In genomic region chr3:27153701-27154209, GRCm38 (mm10) we compare ENCODE assay signal across 7 mouse cellular contexts. TPM values are rescaled to one million over a fixed set of nuclear protein-coding genes. Genes with fewer than 3 reads are reported as not detected.
DNase-seq lines count a peak whose midpoint lies in the region; ATAC-seq lines count a peak whose summit lies in the region.

Gene Ect2 (minus strand): TSS chr3:27153878.

- peak within 1 kb of the TSS; percentile 70 for H3K4me3 ChIP-seq in embryonic facial prominence, embryonic 11.5 days (ENCODE audit: low read depth, low read length)
- H3K4me3 ChIP-seq in limb, embryonic 10.5 days: peak within 1 kb of the TSS; percentile 92
- peak within 1 kb of the TSS; percentile 85 for H3K4me3 ChIP-seq in midbrain, embryonic 13.5 days (replicated peaks)

- H3K4me1 ChIP-seq in embryonic facial prominence, embryonic 11.5 days (ENCODE audit: control insufficient read depth, insufficient read depth, low read length): no peaks in the 10 kb centered on the region
- peaks cover 18% of the 10 kb centered on the region for H3K4me1 ChIP-seq in limb, embryonic 10.5 days
- peaks cover 28% of the 10 kb centered on the region for H3K4me1 ChIP-seq in midbrain, embryonic 13.5 days (replicated peaks)

- peak; percentile 98 for ATAC-seq in embryonic facial prominence, embryonic 11.5 days (replicated peaks; ENCODE audit: insufficient number of reproducible peaks, low FRiP score, low TSS enrichment, low read depth)
- ATAC-seq in granulocyte monocyte progenitor cell, adult 5-6 weeks (replicated peaks; ENCODE audit: poor library complexity, severe bottlenecking): peak; percentile 92
- peak; percentile 99 for ATAC-seq in midbrain, embryonic 13.5 days

- H3K27me3 ChIP-seq in embryonic facial prominence, embryonic 11.5 days (ENCODE audit: control insufficient read depth, insufficient read depth, low read length): no peaks in the 10 kb centered on the region
- H3K27me3 ChIP-seq in limb, embryonic 10.5 days (ENCODE audit: low read depth, poor library complexity, severe bottlenecking): no peaks in the 10 kb centered on the region
- no peaks in the 10 kb centered on the region for H3K27me3 ChIP-seq in midbrain, embryonic 13.5 days

- no peaks in the 10 kb centered on the region for H3K9me3 ChIP-seq in embryonic facial prominence, embryonic 11.5 days (replicated peaks; ENCODE audit: control insufficient read depth, low read length)
- no peaks in the 10 kb centered on the region for H3K9me3 ChIP-seq in limb, embryonic 10.5 days (replicated peaks)
- no peaks in the 10 kb centered on the region for H3K9me3 ChIP-seq in midbrain, embryonic 13.5 days

- H3K27ac ChIP-seq in embryonic facial prominence, embryonic 11.5 days (replicated peaks; ENCODE audit: low read depth, low read length): peak within 1 kb of the TSS; percentile 81
- peak within 1 kb of the TSS; percentile 96 for H3K27ac ChIP-seq in limb, embryonic 10.5 days
- no peak within 1 kb of the TSS for H3K27ac ChIP-seq in midbrain, embryonic 13.5 days

- DNase-seq in adrenal gland, postnatal 14 days: peak; percentile 99
- peak; percentile 99 for DNase-seq in embryonic facial prominence, embryonic 11.5 days (ENCODE audit: low spot score)
- DNase-seq in kidney, adult 11 months: peak; percentile 99
- peak; percentile 100 for DNase-seq in limb, embryonic 10.5 days (ENCODE audit: low spot score)
- DNase-seq in spleen, adult 12 weeks (ENCODE audit: low spot score): peak; percentile 97

- H3K36me3 ChIP-seq in embryonic facial prominence, embryonic 11.5 days (replicated peaks; ENCODE audit: control insufficient read depth, insufficient read depth, low read depth, low read length): no peaks in the 10 kb centered on the region
- peaks cover 30% of the 10 kb centered on the region for H3K36me3 ChIP-seq in limb, embryonic 10.5 days
- no peaks in the 10 kb centered on the region for H3K36me3 ChIP-seq in midbrain, embryonic 13.5 days

- H3K9ac ChIP-seq in embryonic facial prominence, embryonic 11.5 days (replicated peaks; ENCODE audit: low read length): peak within 1 kb of the TSS; percentile 86
- peak within 1 kb of the TSS; percentile 67 for H3K9ac ChIP-seq in midbrain, embryonic 13.5 days (replicated peaks)

- peak within 1 kb of the TSS; percentile 28 for H3K4me2 ChIP-seq in embryonic facial prominence, embryonic 11.5 days (ENCODE audit: low read depth, low read length)
- H3K4me2 ChIP-seq in midbrain, embryonic 13.5 days (replicated peaks): peak within 1 kb of the TSS; percentile 78

- WGBS in embryonic facial prominence, embryonic 11.5 days: under 1% methylated on average over 37 of the region's 37 CpGs
- under 1% methylated on average over 37 of the region's 37 CpGs for WGBS in limb, embryonic 10.5 days
- WGBS in midbrain, embryonic 13.5 days: under 1% methylated on average over 37 of the region's 37 CpGs

RNA-seq across cellular contexts. Expression of gene Ect2, which starts in this region (rescaled TPM):
- total RNA-seq in adrenal gland, postnatal 14 days (2021): 12.6 and 13.6 TPM in 2 replicates
- polyA plus RNA-seq in embryonic facial prominence, embryonic 11.5 days (2014; fragmentation: Nextera tagmentation; extraction: Ambion mirVana): 83.5 and 93.7 TPM in 2 replicates
- total RNA-seq in granulocyte monocyte progenitor cell, adult 5-6 weeks (2014; fragmentation: Nextera tagmentation): 27.7 and 82.9 TPM in 2 replicates
- total RNA-seq in granulocyte monocyte progenitor cell, adult 5-6 weeks (2017): 61.2 and 75.8 TPM in 2 replicates
- 72.0 and 80.2 TPM in 2 replicates for polyA plus RNA-seq in limb, embryonic 10.5 days (2016; fragmentation: Nextera tagmentation; extraction: Ambion mirVana)
- 33.1 and 33.2 TPM in 2 replicates for polyA plus RNA-seq in midbrain, embryonic 13.5 days (2015; fragmentation: Nextera tagmentation; extraction: Ambion mirVana)
